Mouse (Mus musculus): ENCODE data around the gene Gm17332. TPM values are rescaled to one million over a fixed set of nuclear protein-coding genes. Genes with fewer than 3 reads are reported as not detected.
"Not testable (repeated sequence)": the region's sequence is repeated elsewhere in the genome, so short reads cannot be mapped to it uniquely, and the experiment has no call there.

Gm17332 gene
- not detected for total RNA-seq (2021)

DNA sequence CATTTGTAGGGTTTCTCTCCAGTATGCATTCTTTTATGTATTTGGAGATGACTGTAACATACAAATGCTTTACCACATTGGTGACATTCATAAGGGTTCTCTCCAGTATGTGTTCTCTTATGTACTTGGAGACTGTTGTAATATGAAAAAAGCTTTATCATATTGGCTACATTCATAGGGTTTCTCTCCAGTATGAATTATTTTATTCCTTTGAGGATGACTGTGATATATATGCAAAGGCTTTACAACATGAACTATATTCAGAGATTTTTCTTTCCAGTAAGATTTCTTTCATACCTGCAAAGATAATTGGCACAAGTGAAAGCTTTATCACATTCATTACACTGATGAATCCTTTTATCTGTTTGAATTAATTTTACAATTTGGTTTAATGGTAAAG lies at the start of gene Gm17332:
Gene Gm17332, minus strand, starts transcription at position 101 of the 400 bp plus-strand sequence.
- DNase-seq, result no peak

DNA sequence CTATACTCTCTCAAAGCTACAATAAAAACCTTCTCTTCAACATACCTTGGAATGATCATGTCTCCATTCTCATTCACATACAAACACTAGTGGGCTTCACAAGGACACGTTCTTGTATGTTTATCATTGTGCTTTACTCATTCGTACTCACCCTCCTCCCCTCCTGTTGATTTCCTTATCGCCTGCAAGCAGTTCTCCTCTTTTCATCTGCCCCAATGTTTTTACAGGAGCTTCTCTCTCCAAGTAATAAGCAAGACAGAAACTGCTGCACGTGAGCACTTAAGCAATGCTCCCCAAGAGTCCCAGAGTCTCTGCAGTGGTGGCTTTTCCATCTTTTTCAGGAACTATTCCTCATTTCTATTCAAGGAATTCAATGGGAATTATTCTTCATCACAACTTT lies 47.7 kb upstream of the Gm17332 start:
- DNase-seq, result no peak

DNA sequence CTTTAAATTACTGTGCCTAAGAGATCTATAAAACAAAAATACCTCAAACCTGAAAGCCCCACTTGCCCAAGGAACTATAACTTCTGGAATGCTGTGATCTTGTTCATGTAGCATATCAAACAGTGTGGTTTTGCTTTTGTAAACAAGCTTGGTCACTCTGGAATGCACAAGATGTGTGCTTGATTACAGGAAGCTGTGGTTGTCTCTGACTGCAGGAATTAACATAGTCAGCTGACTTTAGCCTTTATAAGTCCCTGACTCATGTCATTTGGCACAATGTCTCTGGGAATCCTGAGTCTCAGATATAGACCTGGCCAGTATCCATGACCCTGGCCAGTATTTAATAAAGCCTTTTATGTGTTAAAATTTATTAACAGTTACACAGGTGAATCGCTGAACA lies 43.1 kb upstream of the Gm17332 start:
- DNase-seq, result no peak

DNA sequence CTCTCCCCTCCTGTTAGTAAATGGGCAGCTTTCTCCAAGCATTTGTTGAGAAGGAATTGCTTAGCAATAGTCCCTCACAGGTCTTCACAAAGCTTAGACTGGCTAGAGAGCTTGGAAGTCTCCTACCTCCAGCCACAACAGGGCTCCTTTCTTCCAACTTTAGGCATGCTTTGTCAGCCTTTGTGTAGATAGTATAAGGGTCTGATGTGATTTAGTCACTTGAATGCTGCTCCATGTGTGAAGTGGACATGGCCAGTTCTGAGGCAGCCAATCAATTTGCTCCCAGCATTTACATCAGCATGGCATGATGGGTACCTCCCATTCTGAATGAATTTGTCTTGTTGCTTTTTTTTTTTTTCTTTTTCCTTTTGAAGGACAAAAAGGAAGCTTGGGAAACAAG lies 35.7 kb upstream of the Gm17332 start:
- DNase-seq, result no peak

DNA sequence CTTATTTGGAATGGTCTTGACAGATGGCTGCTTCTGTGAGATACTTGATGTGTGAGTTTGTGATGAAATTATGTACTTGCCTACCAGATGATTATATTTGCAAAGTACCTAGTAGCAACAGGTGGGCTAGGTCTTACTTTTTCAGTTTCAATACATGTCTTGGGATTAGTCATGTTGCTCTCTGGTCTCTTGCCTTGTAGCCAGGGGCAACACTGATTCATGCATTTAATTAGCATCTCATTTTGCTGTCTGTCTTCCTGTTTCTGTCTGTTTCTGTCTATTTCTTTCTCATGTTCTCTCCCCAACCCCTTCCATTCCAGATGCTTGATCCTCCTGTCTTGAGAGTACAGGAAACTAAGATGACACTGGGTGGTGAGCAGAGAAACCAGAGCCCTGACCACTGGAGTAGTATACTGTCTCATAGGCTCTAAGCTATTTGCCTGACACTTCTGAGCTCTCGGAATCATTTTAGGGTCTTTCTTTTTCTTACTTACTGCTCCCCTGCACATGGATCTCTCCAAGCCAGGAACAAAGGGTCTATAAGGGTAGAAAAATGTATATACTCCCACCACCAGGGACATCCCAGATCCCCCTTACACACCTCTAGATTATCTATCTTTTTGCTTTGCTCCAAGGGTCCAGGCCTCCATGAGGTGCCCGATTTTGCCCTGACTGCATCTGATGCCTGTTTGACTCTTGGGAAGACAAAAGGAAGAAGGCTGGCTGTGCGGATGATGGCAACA lies 13.5 kb upstream of the Gm17332 start:
- DNase-seq, result no peak

DNA sequence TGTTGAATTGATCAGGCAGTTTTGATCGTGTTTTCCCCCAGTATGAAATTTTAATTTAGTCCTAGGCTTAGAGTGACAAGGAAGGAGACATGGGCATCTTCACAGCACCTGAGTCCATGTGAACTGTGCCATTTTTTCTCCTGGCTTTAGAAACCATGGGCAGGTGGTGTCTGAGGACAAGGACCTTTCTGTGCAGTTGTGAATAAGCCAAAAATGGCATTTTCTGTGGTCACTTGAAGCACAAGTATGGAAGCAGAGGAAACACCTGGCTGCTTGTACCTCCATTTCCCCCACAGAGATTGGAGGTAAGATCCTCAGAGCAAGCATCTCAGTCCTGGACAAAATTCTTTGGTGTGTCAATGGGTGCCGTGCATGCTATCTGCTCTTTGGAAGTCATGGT lies 12.5 kb upstream of the Gm17332 start:
- DNase-seq, result no peak

DNA sequence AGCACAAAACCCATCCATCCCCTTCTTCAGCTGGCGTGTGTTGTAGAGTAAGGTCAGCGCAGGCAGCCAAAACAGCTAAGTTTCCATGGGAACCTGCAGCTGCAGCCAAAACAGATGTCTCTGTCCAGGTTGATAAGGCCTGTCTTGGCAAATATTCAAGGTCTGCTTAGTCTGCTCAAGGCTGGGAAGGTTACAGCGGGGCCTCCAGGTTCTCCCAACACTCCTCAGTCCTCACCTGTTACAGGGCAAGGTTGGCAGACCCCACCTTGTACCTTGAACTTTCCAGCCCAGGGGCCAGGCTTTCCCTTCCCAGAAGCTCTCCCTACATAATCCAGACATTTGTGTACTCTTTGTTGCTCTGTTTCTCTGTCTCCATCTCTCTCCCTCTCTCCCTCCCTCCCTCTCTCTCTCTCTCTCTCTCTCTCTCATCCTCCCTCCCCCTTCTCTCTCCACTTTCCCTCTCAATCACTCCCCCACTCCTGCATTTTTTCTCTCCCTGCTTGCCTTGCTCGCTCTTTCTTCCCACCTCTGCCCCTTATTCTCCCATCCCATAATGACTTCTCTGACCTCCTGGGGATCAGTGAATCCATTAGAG lies 12.1 kb downstream of the Gm17332 start:
- DNase-seq, result no peak

DNA sequence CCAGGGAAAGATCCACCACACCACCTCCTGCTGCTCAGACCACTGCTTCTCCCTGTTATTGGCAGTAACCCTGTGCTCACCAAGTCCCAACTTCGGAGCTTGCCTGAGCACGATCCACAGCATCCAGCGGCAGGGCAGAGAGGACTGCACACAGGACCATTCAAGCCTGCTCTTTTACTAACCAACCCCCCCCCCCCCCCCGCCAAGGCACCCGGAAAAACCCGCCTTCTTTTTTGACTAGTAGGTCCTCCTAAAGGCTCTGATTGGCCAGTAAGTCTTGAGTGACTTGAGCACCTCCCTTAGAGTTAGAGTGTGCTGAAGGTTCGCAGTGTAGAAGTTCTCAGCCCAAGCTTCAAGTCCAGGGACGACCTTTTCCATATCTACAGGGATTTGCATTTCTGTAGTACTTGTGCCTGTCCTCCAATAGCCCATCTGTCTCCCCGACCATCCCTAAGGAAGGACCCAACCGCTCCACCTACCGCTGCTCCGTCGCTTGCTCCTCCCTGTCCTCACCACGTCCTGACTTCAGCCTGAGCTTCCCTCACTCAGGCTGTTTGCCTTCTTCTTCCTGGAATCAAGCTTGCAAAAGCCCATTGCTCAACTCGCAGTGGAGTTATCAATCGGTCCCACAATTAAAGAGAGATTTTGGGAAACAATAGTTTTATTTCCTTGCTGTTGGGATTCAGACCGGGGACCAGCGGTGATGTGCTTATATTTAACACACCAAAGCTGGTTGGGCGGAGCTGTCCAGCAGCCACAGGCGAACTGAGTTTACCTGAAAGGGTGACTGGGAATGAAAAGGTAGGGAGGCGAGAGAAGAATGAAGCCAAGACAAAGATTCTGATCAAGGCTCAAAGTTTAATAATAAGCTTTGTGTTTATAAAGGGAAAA lies 12.9 kb downstream of the Gm17332 start:
- peak; percentile 4 to 5 for DNase-seq

DNA sequence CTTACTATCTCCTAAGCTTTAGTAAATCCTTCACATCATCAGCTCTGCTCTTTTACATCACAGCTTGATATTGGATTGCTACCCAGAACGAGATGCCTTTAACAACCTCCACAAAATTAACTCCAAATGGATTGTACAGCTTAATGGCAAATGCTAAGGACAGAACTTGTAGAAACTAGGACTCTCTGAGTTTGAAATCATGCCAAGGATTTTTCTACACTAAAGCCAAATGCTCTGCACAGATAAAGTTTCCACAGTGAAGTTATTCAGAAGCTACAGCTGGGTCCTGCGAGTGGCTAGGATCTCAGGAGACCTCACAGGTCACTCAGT lies 13.5 kb downstream of the Gm17332 start:
- no peak for DNase-seq

DNA sequence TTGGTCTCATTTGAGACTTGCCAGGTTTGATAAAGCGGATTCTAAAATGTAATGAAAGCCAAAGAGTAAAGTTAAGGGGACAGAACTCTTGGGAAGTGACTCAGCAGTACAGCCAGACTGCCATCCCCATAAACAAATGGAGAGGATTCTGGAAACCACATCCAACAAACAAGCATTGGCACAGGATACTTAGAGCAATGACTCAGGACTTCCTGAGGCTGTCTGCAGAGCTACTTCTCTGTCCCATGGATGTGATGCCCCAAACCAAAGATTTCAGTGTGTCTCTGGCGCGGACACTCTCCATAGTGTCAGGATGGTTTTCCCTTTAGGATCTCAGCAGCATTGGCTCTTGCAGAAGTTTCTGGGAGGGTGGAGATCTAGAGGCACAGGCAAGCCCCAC lies 25.2 kb downstream of the Gm17332 start:
- DNase-seq, result no peak

DNA sequence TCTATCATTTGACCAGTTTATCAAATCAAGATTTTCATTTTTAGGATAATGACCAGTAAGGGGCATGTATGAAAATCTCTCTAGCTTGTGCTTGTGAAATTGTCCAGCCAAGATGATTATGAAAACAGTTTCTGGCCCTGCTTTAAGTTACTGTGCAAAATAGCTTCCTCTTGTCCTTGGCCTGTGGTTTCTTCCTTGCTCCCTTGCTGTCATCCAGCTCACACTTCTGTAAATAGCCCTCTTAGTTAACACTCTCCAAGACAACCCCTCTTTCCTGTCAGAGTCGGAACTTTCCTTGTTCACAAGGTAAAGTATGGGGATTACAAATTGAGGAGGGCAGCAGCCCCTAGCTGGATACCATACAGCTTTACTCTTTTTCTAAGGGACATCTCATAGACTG lies 43.9 kb downstream of the Gm17332 start:
- not testable (repeated sequence) for DNase-seq

DNA sequence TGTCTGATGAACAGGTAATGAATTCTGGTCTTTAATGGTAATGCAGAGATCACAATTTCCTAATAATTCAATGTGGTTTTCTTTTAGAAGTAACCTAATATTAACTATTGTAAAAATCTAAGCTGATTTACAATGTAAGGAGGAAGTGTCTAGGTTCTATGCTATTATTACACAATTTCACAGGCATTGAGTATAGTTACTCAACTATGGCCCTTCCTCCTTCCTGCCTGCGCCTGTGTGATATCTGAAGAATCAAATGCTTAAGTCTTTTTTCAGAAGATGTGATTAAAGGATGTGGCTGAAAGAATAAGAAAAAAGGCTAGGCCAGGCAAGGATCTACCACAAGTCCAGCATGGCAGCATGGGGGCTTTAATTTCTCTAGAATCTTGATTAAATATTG lies 47.4 kb downstream of the Gm17332 start:
- DNase-seq, result not testable (repeated sequence)

DNA sequence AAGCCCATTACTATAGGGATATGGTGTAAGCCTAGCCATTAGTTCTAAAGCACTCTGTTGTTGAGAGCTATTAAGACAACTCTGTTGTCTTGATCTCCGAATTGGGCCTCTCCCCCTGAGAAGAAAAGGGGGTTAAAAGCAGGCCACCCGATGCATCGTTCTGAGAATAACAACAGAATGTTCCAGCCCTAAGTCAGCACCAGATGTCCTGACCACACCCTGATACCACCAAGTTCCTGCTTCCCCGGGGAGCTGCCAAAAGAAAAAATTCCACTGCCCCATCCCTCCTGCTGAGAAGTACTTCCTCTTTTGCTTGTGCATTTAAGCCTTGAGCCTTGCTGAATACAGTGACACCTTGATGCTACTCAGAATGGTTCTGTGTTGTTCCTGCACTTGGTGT lies 48.5 kb downstream of the Gm17332 start:
- not testable (repeated sequence) for DNase-seq

Other genes starting within 250 kb of the Gm17332 start
- 10 to 100 TPM; 50.3 to 59.2 TPM for gene Erlec1, start 228.1 kb downstream of the Gm17332 start, total RNA-seq (2021)
- gene Chac2, start 196.1 kb downstream of the Gm17332 start, total RNA-seq (2021), result 10 to 100 TPM; 15.7 to 19.1 TPM
- gene Stc2, start 187.6 kb upstream of the Gm17332 start, total RNA-seq (2021), result 1 to 10 TPM; 5.1 to 5.3 TPM